Mouse (Mus musculus): ENCODE data around the gene Gm15155. TPM values are rescaled to one million over a fixed set of nuclear protein-coding genes. Genes with fewer than 3 reads are reported as not detected.
"Not testable (repeated sequence)": the region's sequence is repeated elsewhere in the genome, so short reads cannot be mapped to it uniquely, and the experiment has no call there.

Gm15155 gene
- polyA plus RNA-seq, 1 experiment from 2014 or later = not detected

- no peaks in the 10 kb centered on the region for H3K4me1 ChIP-seq (replicated peaks)
- H3K36me3 ChIP-seq = no peaks in the 10 kb centered on the region
- H3K27ac ChIP-seq = no peak overlapping the region
- no peaks in the 10 kb centered on the region for H3K27me3 ChIP-seq
- H3K4me3 ChIP-seq (replicated peaks) = no peak overlapping the region
- no peak overlapping the region for H3K9ac ChIP-seq (replicated peaks)
- WGBS = 82% methylated on average over 1 of the region's 1 CpGs
- no peak overlapping the region for H3K4me2 ChIP-seq
- no peaks in the 10 kb centered on the region for H3K9me3 ChIP-seq
- ATAC-seq (ENCODE audit: insufficient number of reproducible peaks, insufficient read depth, low FRiP score, low TSS enrichment, low read depth) = no peak
Measured at GRCm38 (mm10) chrX:156009756-156010155, 385.2 kb downstream of the Gm15155 start.

- no peaks in the 10 kb centered on the region for H3K9me3 ChIP-seq
- no peak for ATAC-seq (ENCODE audit: insufficient number of reproducible peaks, insufficient read depth, low FRiP score, low TSS enrichment, low read depth)
- 73% methylated on average over 2 of the region's 2 CpGs for WGBS
Measured at GRCm38 (mm10) chrX:156155776-156156175, 531.2 kb downstream of the Gm15155 start.

DNA sequence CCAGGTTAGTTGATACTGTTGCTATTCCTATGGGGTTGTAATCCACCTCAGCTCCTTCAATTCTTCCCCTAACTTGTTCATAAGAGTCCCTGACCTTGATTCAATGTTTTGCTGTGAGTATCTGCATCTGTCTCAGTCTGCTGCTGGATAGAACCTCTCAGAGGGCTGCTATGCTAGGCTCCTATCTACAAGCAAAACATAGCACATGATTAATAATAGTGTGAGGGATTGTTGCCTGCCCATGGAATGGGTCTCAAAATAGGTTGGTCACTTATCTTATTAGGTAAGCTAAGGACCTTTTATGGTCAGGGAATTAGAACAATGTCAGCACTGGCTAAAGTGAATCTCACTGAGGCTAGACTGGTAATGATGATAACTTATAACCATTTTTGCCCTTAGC, 547.0 kb downstream of the Gm15155 start:
- no peak overlapping the region for H3K9ac ChIP-seq (replicated peaks)
- no peaks in the 10 kb centered on the region for H3K9me3 ChIP-seq
- H3K4me2 ChIP-seq = no peak overlapping the region
- H3K27ac ChIP-seq = no peak overlapping the region
- H3K27me3 ChIP-seq = no peaks in the 10 kb centered on the region
- no peaks in the 10 kb centered on the region for H3K4me1 ChIP-seq (replicated peaks)
- no peak for ATAC-seq (ENCODE audit: insufficient number of reproducible peaks, insufficient read depth, low FRiP score, low TSS enrichment, low read depth)
- no peaks in the 10 kb centered on the region for H3K36me3 ChIP-seq
- H3K4me3 ChIP-seq (replicated peaks) = no peak overlapping the region

More at GRCm38 (mm10) chrX:156155776-156156175, 531.2 kb downstream of the Gm15155 start:
- Histone ChIP-seq H3K4me2 (no peak overlapping the region), H3K9ac (replicated peaks) (no peak overlapping the region), H3K4me1 (replicated peaks) (no peaks in the 10 kb centered on the region), H3K27ac (no peak overlapping the region), H3K36me3 (no peaks in the 10 kb centered on the region), H3K27me3 (no peaks in the 10 kb centered on the region), H3K4me3 (replicated peaks) (no peak overlapping the region)

DNA sequence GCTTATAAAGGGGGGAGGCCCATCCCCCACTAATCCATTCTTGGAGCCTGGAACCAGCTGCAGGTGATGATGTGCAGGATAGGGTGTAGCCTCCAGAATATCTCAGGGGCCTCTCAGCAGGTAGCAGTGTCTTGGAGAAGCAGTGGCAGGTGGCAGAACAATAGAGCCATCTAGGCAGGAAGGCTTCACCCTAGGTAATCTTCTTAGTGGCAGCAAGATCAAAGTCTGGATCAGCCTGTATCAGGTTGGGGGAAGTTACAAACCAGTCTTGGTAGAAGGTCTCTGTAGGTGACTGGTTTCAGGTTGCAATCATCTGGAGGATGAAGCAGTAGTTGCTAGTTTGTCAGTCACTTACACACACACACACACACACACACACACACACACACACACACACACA, 679.3 kb downstream of the Gm15155 start:
- H3K27ac ChIP-seq; H3K4me2 ChIP-seq; H3K4me1 ChIP-seq (replicated peaks); H3K9ac ChIP-seq (replicated peaks); H3K4me3 ChIP-seq (replicated peaks); H3K27me3 ChIP-seq; H3K9me3 ChIP-seq; H3K36me3 ChIP-seq; ATAC-seq (ENCODE audit: insufficient number of reproducible peaks, insufficient read depth, low FRiP score, low TSS enrichment, low read depth): not testable (repeated sequence)

Other genes starting within 250 kb of the Gm15155 start
- gene Ptchd1, start 927 bp upstream of the Gm15155 start, polyA plus RNA-seq (2016; fragmentation: Nextera tagmentation; extraction: Ambion mirVana) = 0.63 and 0.64 TPM in 2 replicates